Mouse (Mus musculus) thymus, adult 2 months (tissue): ENCODE results near the gene Gnb1.

Source experiments
- CTCF ChIP-seq: fragments of 200-500 bp; IDR thresholded peaks from 2 replicates; pipeline ENCODE4 v1.5.1; 2012; ENCODE audit warnings: mild to moderate bottlenecking, control low read depth, low read length, moderate library complexity, borderline replicate concordance; ENCODE audit not compliant: control insufficient read depth, poor library complexity, insufficient read depth; ENCODE audit errors: extremely low read depth
- POLR2A ChIP-seq: fragments of 200-500 bp; IDR thresholded peaks from 2 replicates; pipeline ENCODE4 v1.6.1; 2012; ENCODE audit warnings: mild to moderate bottlenecking, low read length, control low read depth, moderate library complexity; ENCODE audit not compliant: control insufficient read depth, poor library complexity, insufficient read depth; ENCODE audit errors: extremely low read depth

GRCm38 (mm10) chr4:155514810-155515209 lies 23.6 kb downstream of the Gnb1 start:
- TF ChIP-seq POLR2A (no peak), CTCF (no peak)
